Mouse (Mus musculus): ENCODE results near the gene Cadps. TPM values are rescaled to one million over a fixed set of nuclear protein-coding genes. Genes with fewer than 3 reads are reported as not detected.
A peak's percentile ranks its signal among the peaks of the same experiment; 100 is the strongest.

The Cadps gene
- total RNA-seq (2021): 100 to 1,000 TPM; 168 to 175 TPM

GRCm38 (mm10) chr14:12822491-12823219 lies at the start of gene Cadps:
Cadps (minus strand) TSS chr14:12823079.
- peak; percentile 81 for DNase-seq
- intact Hi-C loops (cut with DNase I): loop anchor here (2.0 to 5.0 kb wide), 2 partner anchors 195 to 376 kb away; no protein-coding TSS in a partner anchor

GRCm38 (mm10) chr14:12869605-12870004 lies 46.7 kb upstream of the Cadps start:
- intact Hi-C loops (cut with DNase I): no loop called here
- DNase-seq: no peak

- intact Hi-C loops (cut with DNase I): no loop called here
Measured at GRCm38 (mm10) chr14:12865258-12865657, 42.4 kb upstream of the Cadps start.

GRCm38 (mm10) chr14:12843860-12844259 lies 21.0 kb upstream of the Cadps start:
- intact Hi-C loops (cut with DNase I): no loop called here
- no peak for DNase-seq

More at GRCm38 (mm10) chr14:12865258-12865657, 42.4 kb upstream of the Cadps start:
- no peak for DNase-seq

- peak; percentile 1 for DNase-seq
- intact Hi-C loops (cut with DNase I): no loop called here
Measured at GRCm38 (mm10) chr14:12839471-12839870, 16.6 kb upstream of the Cadps start.

- DNase-seq: no peak
- intact Hi-C loops (cut with DNase I): no loop called here
Measured at GRCm38 (mm10) chr14:12838949-12839348, 16.1 kb upstream of the Cadps start.

GRCm38 (mm10) chr14:12838323-12838722 lies 15.4 kb upstream of the Cadps start:
- intact Hi-C loops (cut with DNase I): no loop called here
- DNase-seq: no peak

- no peak for DNase-seq
- intact Hi-C loops (cut with DNase I): no loop called here
Measured at GRCm38 (mm10) chr14:12837902-12838301, 15.0 kb upstream of the Cadps start.

GRCm38 (mm10) chr14:12823781-12824180 lies 902 bp upstream of the Cadps start:
- DNase-seq: peak; percentile 15
- intact Hi-C loops (cut with DNase I): loop anchor here (2.0 to 5.0 kb wide), 2 partner anchors 196 to 375 kb away; no protein-coding TSS in a partner anchor

GRCm38 (mm10) chr14:12821831-12822490 lies 918 bp downstream of the Cadps start:
- intact Hi-C loops (cut with DNase I): loop anchor here (2.0 to 5.0 kb wide), 2 partner anchors 195 to 377 kb away; no protein-coding TSS in a partner anchor
- peak; percentile 71 for DNase-seq

- peak; percentile 18 for DNase-seq
- intact Hi-C loops (cut with DNase I): loop anchor here (5.0 kb wide), 1 partner anchor 194 kb away; no protein-coding TSS in a partner anchor
Measured at GRCm38 (mm10) chr14:12821156-12821813, 1.6 kb downstream of the Cadps start.

- intact Hi-C loops (cut with DNase I): loop anchor here (5.0 kb wide), 1 partner anchor 193 kb away; no protein-coding TSS in a partner anchor
- no peak for DNase-seq
Measured at GRCm38 (mm10) chr14:12820149-12820548, 2.7 kb downstream of the Cadps start.

- DNase-seq: no peak
- intact Hi-C loops (cut with DNase I): loop anchor here (10.0 kb wide), 1 partner anchor 244 kb away; no protein-coding TSS in a partner anchor
Measured at GRCm38 (mm10) chr14:12818442-12818841, 4.4 kb downstream of the Cadps start.

GRCm38 (mm10) chr14:12812072-12812471 lies 10.8 kb downstream of the Cadps start:
- no peak for DNase-seq
- intact Hi-C loops (cut with DNase I): loop anchor here (10.0 kb wide), 1 partner anchor 237 kb away; no protein-coding TSS in a partner anchor

GRCm38 (mm10) chr14:12802995-12803394 lies 19.9 kb downstream of the Cadps start:
- DNase-seq: no peak
- intact Hi-C loops (cut with DNase I): no loop called here

GRCm38 (mm10) chr14:12801100-12801499 lies 21.8 kb downstream of the Cadps start:
- intact Hi-C loops (cut with DNase I): no loop called here
- DNase-seq: peak; percentile 58

- intact Hi-C loops (cut with DNase I): no loop called here
- DNase-seq: no peak
Measured at GRCm38 (mm10) chr14:12798926-12799325, 24.0 kb downstream of the Cadps start.

- intact Hi-C loops (cut with DNase I): no loop called here
- no peak for DNase-seq
Measured at GRCm38 (mm10) chr14:12784296-12784695, 38.6 kb downstream of the Cadps start.

GRCm38 (mm10) chr14:12780016-12780415 lies 42.9 kb downstream of the Cadps start:
- DNase-seq: no peak
- intact Hi-C loops (cut with DNase I): no loop called here

- DNase-seq: no peak
- intact Hi-C loops (cut with DNase I): no loop called here
Measured at GRCm38 (mm10) chr14:12777990-12778389, 44.9 kb downstream of the Cadps start.

- DNase-seq: no peak
- intact Hi-C loops (cut with DNase I): no loop called here
Measured at GRCm38 (mm10) chr14:12768870-12769269, 54.0 kb downstream of the Cadps start.

All from left cerebral cortex, postnatal 4 days (tissue).